Mouse (Mus musculus): ENCODE measurements around the gene Wdr18.

Wdr18 gene

DNA sequence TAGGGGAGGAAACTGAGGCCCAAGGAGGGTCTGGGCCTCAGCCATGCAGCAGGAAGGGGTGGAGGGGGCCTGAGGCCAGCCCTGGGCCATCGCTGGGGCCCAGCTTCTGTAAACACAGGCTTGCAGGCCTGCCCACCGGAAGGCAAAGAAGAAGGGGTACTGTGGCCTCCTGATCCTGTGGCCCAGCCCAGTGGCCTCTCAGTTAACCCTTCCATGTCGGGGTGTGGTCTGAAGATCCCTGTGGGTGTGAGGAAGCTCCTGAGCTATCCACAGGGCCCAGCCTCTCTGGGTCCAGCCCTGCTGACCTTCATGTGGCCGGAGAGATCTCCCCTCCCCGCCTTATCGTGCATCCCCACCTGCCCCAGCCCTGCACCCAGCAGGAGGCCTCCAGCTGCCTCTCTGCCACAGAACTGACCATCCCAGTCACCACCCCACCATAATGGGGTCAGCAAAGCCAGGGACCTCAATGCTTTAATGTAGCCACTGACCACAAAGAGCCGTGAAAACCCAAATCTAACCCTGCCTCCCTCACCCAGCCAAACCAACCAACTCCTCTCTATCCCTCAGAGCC, 13.1 kb upstream of the Wdr18 start:
- DNase-seq (ENCODE audit: low spot score in 2 of 2): no peak

DNA sequence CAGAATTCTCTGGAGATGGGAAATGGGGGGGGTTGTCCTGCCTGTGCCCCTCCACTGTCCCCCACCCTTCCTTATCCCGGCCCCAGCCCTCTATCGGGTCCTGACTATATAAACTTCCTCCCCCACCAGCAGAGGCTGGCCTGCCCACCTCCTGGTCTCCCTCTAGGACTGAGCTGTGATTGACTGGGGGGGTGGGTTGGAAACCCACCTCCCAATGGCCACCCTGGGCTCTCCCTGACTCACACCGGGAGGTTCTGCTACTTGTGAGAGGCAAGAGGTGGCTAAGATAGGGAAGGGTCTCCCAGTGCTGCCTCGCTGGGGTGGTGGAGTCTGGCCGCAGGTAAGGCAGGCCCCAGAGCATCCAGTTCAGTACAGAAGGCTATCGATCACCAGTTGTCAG, 12.4 kb upstream of the Wdr18 start:
- no peak for DNase-seq (ENCODE audit: low spot score in 2 of 2)

DNA sequence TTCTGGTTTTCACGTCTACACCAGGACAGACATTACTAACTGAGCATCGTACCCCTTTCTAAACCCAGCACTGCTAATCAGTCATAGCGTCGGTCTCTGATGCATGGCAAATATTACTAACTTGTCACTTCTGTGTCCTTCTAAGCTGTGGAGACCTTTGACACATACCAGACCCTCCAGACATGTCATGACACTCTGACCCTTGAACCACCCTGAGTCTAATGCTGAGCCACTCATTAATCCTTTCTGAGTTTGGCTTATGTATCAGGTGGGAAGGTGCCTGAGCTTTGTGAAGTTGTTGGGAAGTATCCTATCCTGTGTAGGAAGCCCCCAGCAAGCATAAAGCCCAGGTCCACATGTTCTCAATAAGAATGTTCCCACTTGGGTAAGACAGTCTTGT, 10.1 kb upstream of the Wdr18 start:
- DNase-seq (ENCODE audit: low spot score in 2 of 2): no peak

DNA sequence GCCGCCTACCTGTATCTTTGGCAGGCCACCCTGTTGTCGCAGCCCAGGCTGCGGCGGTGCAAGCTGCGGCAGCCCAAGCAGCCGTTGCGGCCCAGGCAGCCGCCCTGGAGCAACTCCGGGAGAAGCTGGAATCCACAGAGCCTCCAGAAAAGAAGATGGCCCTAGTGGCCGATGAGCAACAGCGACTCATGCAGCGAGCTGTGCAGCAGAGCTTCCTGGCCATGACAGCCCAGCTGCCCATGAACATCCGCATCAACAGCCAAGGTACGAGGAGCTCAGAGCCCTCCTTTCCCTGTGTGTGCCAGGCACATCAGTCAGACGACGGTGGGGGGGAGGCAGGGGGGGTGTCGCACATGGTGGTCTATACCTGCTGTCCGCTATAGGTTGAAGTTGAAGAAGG, 9.3 kb upstream of the Wdr18 start:
- DNase-seq (ENCODE audit: low spot score in 2 of 2): no peak

- DNase-seq (ENCODE audit: low spot score in 2 of 2): no peak
Observed at GRCm38 (mm10) chr10:79953946-79954345, 6.0 kb upstream of the Wdr18 start.

- no peak for DNase-seq (ENCODE audit: low spot score in 2 of 2)
Observed at GRCm38 (mm10) chr10:79955691-79956090, 4.3 kb upstream of the Wdr18 start.

- no peak for DNase-seq (ENCODE audit: low spot score in 2 of 2)
Observed at GRCm38 (mm10) chr10:79956643-79957154, 3.3 kb upstream of the Wdr18 start.

DNA sequence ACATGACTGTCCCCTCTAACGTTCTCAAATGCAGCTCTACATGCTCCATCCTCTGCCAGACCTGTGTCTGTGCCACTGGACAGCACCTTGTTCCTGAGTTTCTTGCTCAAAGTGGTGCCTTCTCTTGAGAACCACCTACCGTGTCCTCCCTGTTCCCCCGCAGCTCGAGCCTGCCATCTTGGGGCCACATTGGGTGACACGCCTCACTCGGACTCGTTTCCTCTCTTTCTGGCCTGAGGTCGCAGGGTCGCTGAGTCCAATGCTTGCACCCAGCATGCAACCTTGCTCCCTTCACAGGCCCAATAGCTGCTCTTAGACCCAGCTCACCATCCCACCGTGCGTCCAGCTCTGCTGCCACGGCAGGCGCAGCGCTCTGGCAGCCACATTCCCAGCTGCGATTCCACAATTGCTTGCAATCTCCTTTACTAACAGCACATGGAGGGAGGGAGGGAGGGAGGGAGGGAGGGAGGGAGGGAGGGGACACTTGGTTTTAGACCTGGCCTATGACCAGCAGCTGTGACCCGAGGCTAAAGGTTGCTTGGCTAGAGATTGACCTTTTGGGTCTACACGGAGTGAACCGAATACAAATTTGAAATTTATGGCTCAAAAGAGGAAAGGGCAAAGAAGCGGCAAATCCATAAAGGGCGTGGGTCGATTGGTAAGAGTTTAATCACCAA, 1.7 kb upstream of the Wdr18 start:
- peak; percentile 67 to 79 for DNase-seq (ENCODE audit: low spot score in 2 of 2)

GRCm38 (mm10) chr10:79959412-79959811, 540 bp upstream of the Wdr18 start:
- DNase-seq (ENCODE audit: low spot score in 2 of 2): peak in 1 of 2 experiments; percentile 57

DNA sequence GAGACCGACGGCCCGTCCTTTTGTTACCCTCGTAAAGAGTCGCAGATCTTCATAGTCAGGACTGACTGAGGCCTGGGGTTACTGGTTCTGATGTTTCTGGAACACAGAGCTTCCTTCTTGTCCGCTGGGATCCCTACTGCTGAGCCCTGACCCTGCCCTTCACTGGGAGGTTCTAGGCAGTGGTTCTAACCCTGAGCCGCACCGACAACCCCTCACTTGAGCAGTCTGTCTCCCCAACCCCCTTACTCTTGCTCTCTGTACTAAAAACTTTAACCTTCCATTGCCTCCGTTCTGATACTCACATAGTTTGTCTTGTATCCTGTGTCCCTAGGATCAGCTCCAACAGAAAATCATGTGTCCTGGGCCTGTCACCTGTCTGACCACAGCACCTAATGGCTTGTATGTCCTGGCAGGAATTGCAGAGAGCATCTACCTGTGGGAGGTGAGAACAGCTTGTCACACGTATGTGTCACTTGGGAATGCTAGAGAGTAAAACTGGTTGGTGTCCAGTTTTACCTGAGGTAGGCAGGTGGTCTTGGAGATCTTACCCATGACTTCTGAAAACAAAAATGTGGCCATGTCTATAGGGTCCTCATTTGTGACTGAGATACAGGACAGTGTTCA, 831 bp downstream of the Wdr18 start:
- no peak for DNase-seq (ENCODE audit: low spot score in 2 of 2)

GRCm38 (mm10) chr10:79964727-79965126, 4.8 kb downstream of the Wdr18 start:
- DNase-seq (ENCODE audit: low spot score in 2 of 2): no peak

GRCm38 (mm10) chr10:79965325-79965724, 5.4 kb downstream of the Wdr18 start:
- no peak for DNase-seq (ENCODE audit: low spot score in 2 of 2)

GRCm38 (mm10) chr10:79966886-79967400, 7.0 kb downstream of the Wdr18 start:
- peak; percentile 70 to 71 for DNase-seq (ENCODE audit: low spot score in 2 of 2)

DNA sequence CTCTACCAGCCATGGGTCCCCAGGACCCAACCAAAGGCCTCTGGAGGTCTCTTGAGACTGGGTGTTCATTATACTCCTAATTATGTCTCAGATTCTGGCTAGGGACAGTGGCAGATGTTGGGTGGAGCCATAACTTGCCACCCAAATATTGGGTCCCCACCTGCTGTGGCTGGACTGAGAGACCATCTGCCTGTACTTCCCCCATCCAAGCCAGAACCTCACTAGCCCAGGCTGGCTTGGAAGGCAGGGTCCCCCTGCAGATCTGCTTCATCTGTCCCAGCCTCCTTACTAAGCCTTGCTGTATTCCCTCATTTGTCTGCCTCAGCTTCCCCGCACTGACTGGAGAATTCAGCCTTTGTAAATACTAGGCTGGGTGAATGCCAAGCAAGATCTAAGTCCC, 8.2 kb downstream of the Wdr18 start:
- DNase-seq (ENCODE audit: low spot score in 2 of 2): no peak

DNA sequence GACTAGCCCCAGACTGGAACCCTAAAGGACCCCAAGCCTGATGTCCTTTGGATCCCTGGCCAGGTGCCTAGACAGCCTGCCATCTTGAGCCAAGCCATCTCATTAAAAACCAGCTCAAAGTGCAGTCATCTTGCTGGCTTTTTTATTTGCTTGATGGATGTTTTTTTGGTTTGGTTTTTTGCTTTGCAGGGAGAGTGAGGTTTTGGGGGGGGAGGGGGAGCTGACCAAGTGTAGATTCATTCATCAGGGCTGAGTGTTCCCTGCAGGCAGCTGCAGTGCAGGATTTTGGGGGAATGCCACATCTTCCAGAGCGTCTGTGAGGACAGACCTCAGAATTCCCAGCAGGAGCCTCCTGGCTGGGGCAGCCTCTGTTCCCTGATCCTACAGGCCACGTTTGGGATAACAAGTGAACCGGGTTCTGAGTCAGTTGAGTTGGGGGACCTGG, 9.2 kb downstream of the Wdr18 start:
- no peak for DNase-seq (ENCODE audit: low spot score in 2 of 2)

GRCm38 (mm10) chr10:79970415-79971182, 10.6 kb downstream of the Wdr18 start, which contains the start of gene Grin3b:
Gene Grin3b (plus strand): TSS chr10:79970715.
- no peak for DNase-seq (ENCODE audit: low spot score in 2 of 2)

GRCm38 (mm10) chr10:79971183-79971497, 11.2 kb downstream of the Wdr18 start:
- no peak for DNase-seq (ENCODE audit: low spot score in 2 of 2)

DNA sequence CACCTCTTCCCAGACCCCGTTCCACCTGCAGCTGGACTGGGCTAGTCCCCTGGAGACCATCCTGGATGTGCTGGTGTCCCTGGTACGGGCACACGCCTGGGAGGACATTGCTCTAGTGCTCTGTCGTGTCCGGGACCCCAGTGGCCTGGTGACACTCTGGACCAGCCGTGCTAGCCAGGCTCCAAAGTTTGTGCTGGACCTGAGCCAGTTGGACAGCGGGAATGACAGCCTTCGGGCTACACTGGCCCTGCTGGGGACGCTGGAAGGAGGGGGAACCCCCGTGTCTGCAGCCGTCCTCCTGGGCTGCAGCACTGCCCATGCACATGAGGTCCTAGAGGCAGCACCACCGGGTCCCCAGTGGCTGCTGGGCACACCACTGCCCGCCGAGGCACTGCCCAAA, 12.9 kb downstream of the Wdr18 start:
- peak in 1 of 2 experiments; percentile 45 for DNase-seq (ENCODE audit: low spot score in 2 of 2)

GRCm38 (mm10) chr10:79974087-79974486, 14.1 kb downstream of the Wdr18 start:
- no peak for DNase-seq (ENCODE audit: low spot score in 2 of 2)

DNA sequence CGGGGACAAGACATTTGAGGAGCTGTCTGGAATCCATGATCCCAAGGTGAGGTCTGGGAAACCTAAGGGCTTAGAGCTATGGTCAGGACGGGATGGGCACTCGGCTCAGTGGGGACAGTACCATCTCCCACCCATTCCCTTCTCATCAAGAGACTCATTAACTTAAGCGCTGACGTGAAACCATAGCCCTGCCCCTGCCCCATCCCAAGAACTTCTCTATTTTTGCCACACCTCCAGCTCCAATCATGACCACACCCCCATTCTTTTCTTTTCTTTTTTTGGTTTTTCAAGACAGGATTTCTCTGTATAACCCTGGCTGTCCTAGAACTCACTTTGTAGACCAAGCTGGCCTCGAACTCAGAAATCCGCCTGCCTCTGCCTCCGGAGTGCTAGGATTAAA, 14.7 kb downstream of the Wdr18 start:
- no peak for DNase-seq (ENCODE audit: low spot score in 2 of 2)

DNA sequence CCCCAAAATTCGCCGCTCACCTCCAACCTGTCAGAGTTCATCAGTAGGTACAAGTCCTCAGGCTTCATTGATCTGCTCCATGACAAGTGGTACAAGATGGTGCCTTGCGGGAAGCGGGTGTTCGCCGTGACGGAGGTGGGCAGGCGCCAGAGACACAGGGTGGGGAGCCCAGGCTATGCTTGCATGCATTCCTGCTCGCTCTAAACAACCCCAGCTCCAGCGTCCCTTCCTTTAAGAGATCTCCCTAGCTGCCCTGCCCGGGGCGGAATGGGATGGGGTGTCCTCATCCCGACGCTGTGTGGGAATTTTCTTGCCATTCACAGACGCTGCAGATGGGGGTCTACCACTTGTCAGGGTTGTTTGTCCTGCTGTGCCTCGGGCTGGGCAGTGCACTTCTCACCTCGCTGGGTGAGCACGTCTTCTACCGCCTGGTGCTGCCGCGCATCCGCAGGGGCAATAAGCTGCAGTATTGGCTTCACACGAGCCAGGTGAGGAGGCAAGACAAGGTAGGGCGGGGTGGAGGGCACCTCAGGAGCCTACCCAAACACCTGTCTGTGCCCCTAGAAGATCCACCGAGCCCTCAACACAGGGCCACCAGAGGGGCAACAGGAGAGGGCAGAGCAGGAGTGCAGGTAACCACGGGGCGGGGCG, 16.2 kb downstream of the Wdr18 start:
- DNase-seq (ENCODE audit: low spot score in 2 of 2): no peak

DNA sequence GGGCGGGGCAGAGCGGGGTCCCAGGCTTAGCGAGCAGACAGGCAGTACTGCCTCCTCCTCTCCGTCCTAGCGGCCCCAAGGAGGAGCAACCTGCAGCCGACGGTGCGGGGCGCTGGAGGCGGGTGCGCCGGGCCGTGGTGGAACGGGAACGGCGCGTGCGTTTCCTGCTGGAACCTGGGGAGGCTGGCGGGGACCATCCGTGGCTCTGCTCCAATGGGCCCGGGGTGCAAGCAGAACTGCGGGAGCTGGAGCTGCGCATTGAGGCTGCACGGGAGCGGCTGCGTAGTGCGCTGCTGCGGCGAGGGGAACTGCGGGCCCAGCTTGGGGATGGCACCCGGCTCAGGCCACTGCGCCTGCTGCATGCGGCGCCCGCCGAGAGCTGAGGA, 16.8 kb downstream of the Wdr18 start:
- DNase-seq (ENCODE audit: low spot score in 2 of 2): no peak

All from heart, adult 9 months (tissue).